Mouse (Mus musculus) testis, postnatal 10 days (tissue): ENCODE results near the gene Ak2.
A peak's percentile ranks its signal among the peaks of the same experiment; 100 is the strongest.

Experiments used
- DNase-seq: peaks from one replicate; pipeline ENCODE4 v3.0.0; 2021; ENCODE audit warnings: low spot score

The Ak2 gene

GRCm38 (mm10) chr4:129048501-129049305 is 56.9 kb downstream of the Ak2 start:
- DNase-seq, result peak; percentile 90

GRCm38 (mm10) chr4:129049306-129050011 is 57.7 kb downstream of the Ak2 start:
- peak; percentile 69 for DNase-seq

- no peak for DNase-seq
Measured at GRCm38 (mm10) chr4:129050365-129050764, 58.6 kb downstream of the Ak2 start.

- DNase-seq, result no peak
Measured at GRCm38 (mm10) chr4:129050901-129051417, 59.2 kb downstream of the Ak2 start.

DNA sequence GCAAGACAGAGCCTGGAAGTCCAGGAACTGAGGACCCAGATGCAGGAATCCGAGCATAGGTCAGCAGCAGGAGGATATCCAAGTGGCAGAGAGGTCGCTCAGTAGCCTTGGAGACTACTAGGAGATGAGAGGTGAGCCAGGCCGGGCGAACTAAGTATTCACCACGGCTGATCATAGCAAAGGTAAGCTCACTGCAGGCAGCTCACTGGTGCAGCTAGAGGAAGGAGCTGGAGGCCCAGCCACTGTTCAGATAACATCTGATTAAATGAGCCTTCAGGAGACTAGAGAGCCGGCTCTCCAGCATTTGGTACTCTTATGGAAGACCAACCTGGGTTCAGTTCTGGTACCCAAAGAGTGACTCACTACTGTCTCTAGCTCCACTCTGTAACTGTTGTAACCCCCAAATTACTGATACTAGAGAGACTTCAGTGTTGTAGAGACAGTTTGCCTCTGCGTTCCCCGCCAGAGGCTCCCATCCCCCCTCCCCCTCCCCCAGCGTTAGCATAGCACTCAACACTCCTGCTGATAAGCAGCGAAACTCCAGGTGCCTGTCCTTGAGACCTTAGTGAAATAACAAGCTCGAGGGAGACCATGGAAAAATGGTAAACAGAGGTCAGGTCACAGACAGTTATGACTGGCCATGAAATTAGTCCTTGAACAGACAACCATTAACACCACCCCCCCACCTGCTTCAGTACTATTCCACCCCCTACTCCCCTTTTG is 59.9 kb downstream of the Ak2 start:
- no peak for DNase-seq

DNA sequence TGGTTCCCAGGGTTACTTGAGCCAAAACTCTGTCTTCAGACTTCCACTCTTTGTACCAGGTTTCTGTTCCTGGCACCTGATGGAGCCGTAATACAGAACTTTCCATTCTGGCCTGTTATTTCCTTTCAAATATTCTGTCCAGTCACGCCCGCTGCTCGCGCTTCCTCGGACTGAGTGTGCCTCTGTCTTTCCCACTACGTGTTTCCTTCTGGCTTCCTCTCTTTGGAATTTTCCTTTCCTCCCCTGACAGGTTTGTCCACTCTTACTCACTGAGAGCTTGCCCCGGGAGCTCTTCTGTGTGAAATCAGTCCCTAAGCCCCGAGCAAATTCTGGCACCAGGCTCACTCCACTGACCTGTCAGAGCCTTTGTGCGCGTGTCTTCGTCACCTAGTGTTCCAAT is 63.0 kb downstream of the Ak2 start:
- DNase-seq, result no peak

GRCm38 (mm10) chr4:129055562-129055961 is 63.8 kb downstream of the Ak2 start:
- no peak for DNase-seq

DNA sequence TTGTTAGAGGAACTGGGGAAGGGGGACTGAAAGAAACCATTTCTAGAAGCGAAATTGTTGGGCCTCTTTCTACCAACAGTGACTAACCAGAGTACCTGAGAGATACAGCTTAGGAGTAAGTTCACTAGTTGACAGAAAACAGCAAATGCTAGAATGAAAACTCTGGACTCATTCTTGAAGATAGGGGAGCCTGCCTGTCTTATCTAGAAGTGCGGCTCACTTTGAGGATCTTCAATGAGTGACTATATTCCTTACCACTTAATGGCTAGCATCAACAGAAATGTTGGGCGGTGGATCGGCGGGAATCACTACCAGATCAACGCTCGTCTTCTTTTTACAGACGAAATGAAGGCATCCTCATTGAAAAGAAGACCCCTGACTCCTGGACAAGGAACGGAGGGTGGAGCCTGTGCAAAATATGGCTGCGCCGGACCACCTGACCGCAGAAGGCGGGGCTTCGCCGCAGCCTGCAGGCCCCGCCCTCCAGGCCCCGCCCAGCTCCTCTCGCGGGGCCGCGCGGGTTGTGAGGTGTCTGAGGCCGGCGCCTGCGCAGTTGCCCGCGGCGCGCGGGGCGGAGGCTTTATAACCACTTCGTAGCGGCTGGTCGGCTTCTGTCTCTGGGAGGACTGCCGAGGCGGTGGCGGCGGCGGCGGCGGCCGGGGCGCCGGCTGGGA is 65.9 kb downstream of the Ak2 start:
- DNase-seq, result peak; percentile 99

DNA sequence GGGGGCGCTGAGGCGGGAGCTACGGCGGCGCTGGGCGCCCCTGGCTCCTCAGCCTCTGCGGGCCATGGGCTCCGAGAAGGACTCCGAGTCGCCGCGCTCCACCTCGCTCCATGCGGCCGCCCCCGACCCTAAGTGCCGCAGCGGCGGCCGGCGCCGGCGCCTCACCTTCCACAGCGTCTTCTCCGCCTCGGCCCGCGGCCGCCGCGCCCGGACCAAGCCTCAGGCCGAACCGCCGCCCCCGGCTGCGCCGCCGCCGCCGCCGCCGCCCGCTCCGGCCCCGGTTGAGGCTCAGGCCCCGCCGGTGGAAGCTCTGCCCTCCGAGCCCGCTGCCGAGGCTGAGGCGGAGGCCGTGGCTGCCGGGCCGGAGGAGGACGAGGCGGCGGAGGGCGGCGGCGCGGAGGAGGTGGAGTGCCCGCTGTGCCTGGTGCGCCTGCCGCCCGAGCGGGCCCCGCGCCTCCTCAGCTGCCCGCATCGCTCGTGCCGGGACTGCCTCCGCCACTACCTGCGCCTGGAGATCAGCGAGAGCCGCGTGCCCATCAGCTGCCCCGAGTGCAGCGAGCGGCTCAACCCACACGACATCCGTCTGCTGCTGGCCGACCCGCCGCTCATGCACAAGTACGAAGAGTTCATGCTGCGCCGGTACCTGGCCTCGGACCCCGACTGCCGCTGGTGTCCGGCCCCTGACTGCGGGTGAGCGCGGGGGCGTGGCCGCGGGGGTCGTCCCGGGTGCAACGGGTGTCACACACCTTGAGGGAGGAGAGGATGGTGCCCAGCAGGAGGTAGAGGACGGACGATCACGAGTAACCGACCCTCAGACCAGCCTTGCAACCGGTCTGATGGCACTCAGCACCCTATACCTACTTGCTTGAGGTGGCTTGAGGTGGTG is 66.7 kb downstream of the Ak2 start, which contains the start of gene Rnf19b:
Gene Rnf19b, plus strand, starts transcription at position 65 of the 886 bp plus-strand sequence.
- DNase-seq, result peak; percentile 72

DNA sequence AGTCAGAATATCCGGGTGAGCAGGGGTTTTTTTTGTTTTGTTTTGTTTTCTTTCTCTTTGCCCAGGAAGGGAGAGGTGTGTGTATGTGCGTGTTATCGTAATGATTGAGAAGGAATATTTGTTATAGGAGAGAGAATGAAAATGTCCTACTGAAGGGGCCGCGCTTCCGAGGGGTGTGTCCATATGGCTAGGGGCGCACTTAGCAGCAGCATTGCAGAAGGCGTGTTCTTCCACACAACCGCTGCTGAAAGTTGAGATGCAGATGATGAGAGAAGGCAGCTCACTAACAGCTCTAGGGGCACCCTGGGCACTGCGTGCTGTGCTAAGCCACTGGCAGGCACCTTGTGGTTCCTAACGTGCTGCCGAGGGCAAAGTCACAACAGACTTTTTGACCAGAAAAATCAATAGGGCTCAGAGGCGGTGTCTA is 67.4 kb downstream of the Ak2 start:
- no peak for DNase-seq

- no peak for DNase-seq
Measured at GRCm38 (mm10) chr4:129059922-129060321, 68.2 kb downstream of the Ak2 start.
